Mouse (Mus musculus): ENCODE measurements around the gene Gucy2c. TPM values are rescaled to one million over a fixed set of nuclear protein-coding genes. Genes with fewer than 3 reads are reported as not detected.

The Gucy2c gene
- total RNA-seq, 2 experiments from 2014 or later, result 0.08 TPM; not detected in 1

GRCm38 (mm10) chr6:136672467-136672866 lies 109.1 kb downstream of the Gucy2c start:
- peak in 1 of 2 experiments; percentile 50 for DNase-seq (ENCODE audit: low spot score in 2 of 2)

GRCm38 (mm10) chr6:136669274-136669673 lies 112.3 kb downstream of the Gucy2c start:
- no peak for DNase-seq (ENCODE audit: low spot score in 2 of 2)

DNA sequence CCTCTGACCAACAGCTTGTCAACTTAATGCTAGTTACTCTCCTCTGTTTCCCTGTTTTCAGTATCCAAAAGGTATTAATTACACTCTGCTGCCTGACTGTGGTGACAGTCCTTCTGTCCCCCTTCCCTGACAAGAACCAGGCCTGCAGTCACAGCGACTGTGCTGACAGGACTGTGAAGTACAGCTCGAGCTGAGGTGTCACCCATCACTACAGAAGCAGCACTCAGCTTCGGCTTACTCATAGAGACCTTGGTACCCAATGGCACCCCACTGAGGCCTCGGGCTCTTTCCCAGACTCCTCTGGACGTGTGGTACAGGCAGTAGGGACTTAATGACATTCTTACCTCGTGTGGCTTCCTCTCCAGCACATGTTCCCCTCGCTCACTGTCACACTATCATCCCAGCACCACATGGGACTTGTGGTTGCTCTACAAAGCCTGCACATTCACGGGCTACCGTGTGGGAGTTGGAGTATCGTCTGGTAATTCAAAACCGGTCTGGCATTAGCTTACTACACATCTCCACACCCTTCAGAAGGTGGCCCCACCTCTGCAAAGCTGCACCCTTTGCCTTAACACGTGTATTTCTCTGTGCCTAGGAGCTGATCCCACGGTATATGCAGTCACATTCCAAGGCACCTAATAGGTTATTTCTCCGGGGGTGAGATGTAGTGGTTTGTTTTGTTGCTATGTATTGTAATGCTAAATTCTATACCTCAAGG lies 113.1 kb downstream of the Gucy2c start:
- DNase-seq (ENCODE audit: low spot score in 2 of 2), result no peak

GRCm38 (mm10) chr6:136662063-136662462 lies 119.5 kb downstream of the Gucy2c start:
- DNase-seq (ENCODE audit: low spot score in 2 of 2), result no peak

- peak; percentile 36 to 74 for DNase-seq (ENCODE audit: low spot score in 2 of 2)
These were observed 119.9 kb downstream of the Gucy2c start, which contains the start of gene Plbd1 for GRCm38 (mm10) chr6:136661706-136662016. Gene Plbd1, minus strand, starts transcription at chr6:136661928.

DNA sequence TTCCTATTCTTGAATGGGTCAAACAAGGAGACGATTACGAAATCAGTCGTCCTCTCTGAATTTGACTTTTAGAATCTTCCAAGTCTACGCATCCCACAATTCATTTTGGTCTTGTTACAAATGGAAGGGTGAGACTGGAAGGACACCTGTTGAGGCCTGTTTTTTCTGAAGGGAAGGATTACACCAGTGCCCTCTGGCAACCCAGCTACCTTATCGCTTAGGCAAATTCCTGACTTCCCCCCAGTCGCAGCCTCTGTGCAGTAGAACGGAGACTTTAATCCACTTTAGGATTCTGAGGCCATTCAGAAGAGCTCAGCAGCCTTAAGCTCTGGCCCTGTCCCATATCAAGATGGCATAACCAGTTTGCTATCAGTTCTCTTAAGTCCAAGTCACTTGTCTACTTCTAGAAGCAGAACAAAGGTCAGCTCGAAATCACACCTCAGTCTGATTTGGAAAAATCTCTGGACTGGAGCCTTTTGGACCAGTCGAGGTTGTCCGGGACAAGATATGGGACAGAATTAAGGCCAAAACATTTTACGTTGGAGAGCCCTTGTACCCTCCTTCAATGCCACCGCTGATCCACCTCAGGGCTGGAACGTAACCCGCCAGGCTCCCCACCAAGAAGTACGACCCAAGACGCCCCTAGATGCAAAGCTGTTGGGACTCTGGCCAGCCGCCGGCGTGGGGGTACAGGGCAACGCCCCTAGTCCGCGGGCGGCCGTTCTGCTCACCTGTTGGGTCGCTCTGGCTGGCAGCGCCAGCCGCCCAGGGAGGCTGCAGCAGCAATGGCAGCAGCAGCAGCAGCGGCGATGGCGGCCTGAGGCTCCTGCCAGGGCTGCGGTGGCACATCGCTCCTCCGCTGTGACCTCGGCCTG lies 120.5 kb downstream of the Gucy2c start:
- DNase-seq (ENCODE audit: low spot score in 2 of 2), result no peak

GRCm38 (mm10) chr6:136659226-136659625 lies 122.3 kb downstream of the Gucy2c start:
- no peak for DNase-seq (ENCODE audit: low spot score in 2 of 2)

GRCm38 (mm10) chr6:136658303-136658702 lies 123.3 kb downstream of the Gucy2c start:
- DNase-seq (ENCODE audit: low spot score in 2 of 2), result no peak

- DNase-seq (ENCODE audit: low spot score in 2 of 2), result no peak
These were observed 125.8 kb downstream of the Gucy2c start for GRCm38 (mm10) chr6:136655786-136656185.

- no peak for DNase-seq (ENCODE audit: low spot score in 2 of 2)
These were observed 127.1 kb downstream of the Gucy2c start for GRCm38 (mm10) chr6:136654470-136654869.

DNA sequence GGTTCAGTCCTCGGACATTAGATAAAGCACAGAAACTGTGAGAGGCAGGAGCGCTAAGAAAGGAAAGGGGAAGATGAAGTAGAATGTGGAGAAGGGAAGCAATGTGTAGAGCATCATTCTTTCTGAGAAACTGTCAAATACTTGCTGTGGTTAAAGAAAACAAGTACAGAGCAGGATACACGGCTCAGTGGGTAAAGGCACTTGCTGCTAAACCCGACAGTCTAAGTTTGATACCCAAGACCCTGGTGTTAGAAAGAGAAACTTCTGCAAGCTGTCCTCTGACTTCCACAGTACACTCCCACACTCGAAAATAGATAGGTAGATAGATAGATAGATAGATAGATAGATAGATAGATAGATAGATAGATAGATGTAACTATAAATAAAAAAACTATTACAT lies 128.2 kb downstream of the Gucy2c start:
- DNase-seq (ENCODE audit: low spot score in 2 of 2), result no peak

DNA sequence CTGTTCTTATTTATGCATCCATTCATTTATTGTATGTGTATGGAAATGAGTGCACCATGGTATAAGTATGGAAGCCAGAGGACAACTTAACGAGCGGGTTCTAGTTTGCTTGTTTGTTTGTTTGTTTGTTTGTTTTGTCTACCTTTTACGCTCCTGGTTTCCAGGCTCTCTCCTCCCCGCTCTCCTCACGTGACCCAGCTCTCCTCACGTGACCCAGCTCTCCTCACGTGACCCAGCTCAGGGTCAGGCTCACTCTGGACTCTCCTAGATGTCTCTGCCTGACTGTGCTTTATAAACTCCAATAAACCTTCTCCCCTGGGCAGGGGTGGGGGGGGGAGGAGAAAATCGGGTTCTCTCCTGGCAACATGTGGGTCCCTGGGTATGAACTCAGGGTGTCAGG lies 130.9 kb downstream of the Gucy2c start:
- DNase-seq (ENCODE audit: low spot score in 2 of 2), result no peak

DNA sequence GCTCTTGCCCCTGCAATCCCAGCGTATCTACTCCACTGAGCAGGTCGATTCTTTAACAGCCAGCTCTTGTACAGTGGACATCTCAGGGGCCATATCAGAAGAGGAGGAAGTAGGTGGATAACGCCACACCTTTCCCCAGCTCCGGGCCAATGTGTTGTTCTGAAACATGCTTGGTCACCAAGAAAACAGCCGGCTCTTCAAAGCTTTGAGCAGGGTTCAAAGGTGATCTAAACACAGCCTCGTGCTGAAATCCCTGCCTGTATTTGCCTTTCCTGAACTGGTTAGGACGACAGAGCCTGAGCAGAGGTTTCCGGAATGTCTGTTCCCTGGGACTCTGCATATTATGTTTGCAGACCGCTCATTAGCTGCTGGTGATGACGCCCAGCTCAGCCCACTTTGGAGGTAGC lies 134.1 kb downstream of the Gucy2c start:
- DNase-seq (ENCODE audit: low spot score in 2 of 2), result no peak

Small RNA genes within 50 kb of the gene (microRNA-seq; reads per million reads assigned to microRNA genes)
- gene Gm44364, result not detected

Other genes starting within 250 kb of the Gucy2c start
- gene Plbd1, start 119.8 kb downstream of the Gucy2c start, total RNA-seq (2021), result 10 to 100 TPM; 14.2 to 15.5 TPM
- 10 to 100 TPM; 32.2 to 40.5 TPM for gene Hist4h4, start 22.6 kb upstream of the Gucy2c start, total RNA-seq (2021)
- gene H2afj, start 26.5 kb upstream of the Gucy2c start, total RNA-seq (2021), result 10 to 100 TPM; 18.1 to 19.7 TPM
- gene BC049715, start 45.9 kb upstream of the Gucy2c start, total RNA-seq (2021), result under 1 TPM; 0.39 to 0.57 TPM
- 10 to 100 TPM; 83.7 to 86.2 TPM for gene Wbp11, start 46.5 kb upstream of the Gucy2c start, total RNA-seq (2021)
- 1 to 10 TPM; 1.2 to 1.6 TPM for gene Smco3, start 53.7 kb upstream of the Gucy2c start, total RNA-seq (2021)
- 1 to 10 TPM in 1 of 2 experiments, under 1 TPM in 1; 0.41 to 1.0 TPM for gene Art4, start 76.0 kb upstream of the Gucy2c start, total RNA-seq (2021)
- gene Mgp, start 94.1 kb upstream of the Gucy2c start, total RNA-seq (2021), result 100 to 1,000 TPM in 1 of 2 experiments, 10 to 100 TPM in 1; 73.6 to 120 TPM
- not detected for gene Erp27, start 140.4 kb upstream of the Gucy2c start, total RNA-seq (2021)
- not detected for gene Pde6h, start 142.1 kb upstream of the Gucy2c start, total RNA-seq (2021)
- 10 to 100 TPM; 28.4 to 31.1 TPM for gene Arhgdib, start 160.1 kb upstream of the Gucy2c start, total RNA-seq (2021)